Mouse (Mus musculus) ES-E14 (cell line): ENCODE results near the gene Ndel1. TPM values are rescaled to one million over a fixed set of nuclear protein-coding genes. Genes with fewer than 3 reads are reported as not detected.
"Not testable (repeated sequence)": the region's sequence is repeated elsewhere in the genome, so short reads cannot be mapped to it uniquely, and the experiment has no call there.

Experiments
- DNase-seq: peaks from one replicate; pipeline ENCODE4 v3.0.0-alpha.2; 2013; ENCODE audit warnings: low read depth, low spot score
- H3K27ac ChIP-seq: 2 replicates; pipeline ENCODE4 v1.5.1; 2012; ENCODE audit warnings: low read depth, mild to moderate bottlenecking, low read length, moderate library complexity, mixed read lengths; ENCODE audit not compliant: poor library complexity, insufficient read depth, severe bottlenecking
- H3K36me3 ChIP-seq: 2 replicates; pipeline ENCODE4 v1.6.1; 2012; ENCODE audit warnings: mild to moderate bottlenecking, low read length, moderate library complexity, mixed read lengths; ENCODE audit not compliant: control insufficient read depth, poor library complexity, insufficient read depth, severe bottlenecking
- H3K4me1 ChIP-seq, 2 experiments: fragments of 150-350 bp in 1 of 2; sonication (generic) in 1 of 2; 2 replicates each; pipeline ENCODE4 v1.6.1; 2012; ENCODE audit warnings: low read length in 2 of 2, mild to moderate bottlenecking in 1 of 2, mixed read lengths in 1 of 2; ENCODE audit not compliant: control insufficient read depth in 2 of 2, insufficient read depth in 2 of 2, poor library complexity in 1 of 2
- H3K4me3 ChIP-seq, 2 experiments: fragments of 150-350 bp in 1 of 2; sonication (generic) in 1 of 2; 2 replicates each; pipeline ENCODE4 v1.5.1; 2012; ENCODE audit warnings: low read length in 2 of 2, low read depth in 1 of 2, mild to moderate bottlenecking in 1 of 2, mixed read lengths in 1 of 2; ENCODE audit not compliant: insufficient read depth in 1 of 2, poor library complexity in 1 of 2, severe bottlenecking in 1 of 2
- H3K9ac ChIP-seq: 2 replicates; pipeline ENCODE4 v1.6.1; 2012; ENCODE audit warnings: low read depth, mild to moderate bottlenecking, low read length, mixed read lengths; ENCODE audit not compliant: poor library complexity, insufficient read depth, severe bottlenecking
- H3K9me3 ChIP-seq: fragments of 150-350 bp; sonication (generic); 2 replicates; pipeline ENCODE4 v1.6.1; 2012; ENCODE audit warnings: low read depth, mild to moderate bottlenecking, low read length; ENCODE audit not compliant: control insufficient read depth, insufficient read depth
- CHD2 ChIP-seq: IDR thresholded peaks from 2 replicates; pipeline ENCODE4 v1.6.1; 2014; ENCODE audit warnings: mild to moderate bottlenecking, low read depth, low read length, inconsistent platforms
- HCFC1 ChIP-seq: IDR thresholded peaks from 2 replicates; pipeline ENCODE4 v1.6.1; 2012; ENCODE audit warnings: low read length, inconsistent platforms, borderline replicate concordance; ENCODE audit not compliant: insufficient read depth
- MAFK ChIP-seq: IDR thresholded peaks from 2 replicates; pipeline ENCODE4 v1.6.1; 2014; ENCODE audit warnings: mild to moderate bottlenecking, low read depth, low read length, inconsistent platforms; ENCODE audit not compliant: insufficient read depth
- ZC3H11A ChIP-seq: IDR thresholded peaks from 2 replicates; pipeline ENCODE4 v1.6.1; 2012; ENCODE audit warnings: low read depth, mild to moderate bottlenecking, inconsistent platforms, low read length, borderline replicate concordance
- ZNF384 ChIP-seq: IDR thresholded peaks from 2 replicates; pipeline ENCODE4 v1.6.1; 2012; ENCODE audit warnings: low read depth, low read length, inconsistent platforms
- in situ Hi-C, 2 experiments: fragments of 600-800 bp; cut with MboI; formaldehyde crosslinking; loops; one replicate each; pipeline ENCODE4 v1.15.1; 2025; ENCODE audit warnings: low sequenced_read_pairs in 2 of 2, inconsistent platforms in 1 of 2; ENCODE audit not compliant: unreplicated experiment in 2 of 2
- total RNA-seq: library from RNA; depleted of rRNA; stranded (reverse); fragments of 300-350 nt; gene quantifications from 2 replicates; pipeline ENCODE4 v1.2.3, GENCODE M21; 2012

The Ndel1 gene
- total RNA-seq, 1 experiment, result 40.1 TPM

DNA sequence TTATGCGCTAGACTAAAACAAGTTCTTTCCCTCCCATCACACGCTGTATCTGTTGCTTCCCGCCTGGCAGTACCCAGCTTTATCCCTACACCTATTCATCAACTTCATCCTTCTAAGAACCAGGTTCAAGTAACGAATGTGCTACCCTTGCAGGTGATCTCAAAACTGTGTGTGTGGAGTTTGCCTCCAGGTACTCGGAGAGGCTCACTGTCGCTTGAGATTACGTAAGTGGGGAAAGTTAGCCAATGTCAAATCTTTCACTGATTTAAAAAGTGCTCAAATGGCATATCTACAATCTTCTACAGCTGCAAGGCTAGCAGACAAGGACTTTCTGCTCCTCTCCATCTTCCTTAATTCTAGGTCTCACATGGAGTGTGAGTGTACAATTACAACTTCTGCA is 20.8 kb downstream of the Ndel1 start:
- no peak overlapping the region for H3K4me3 ChIP-seq
- peaks cover 0 to 5% of the 10 kb centered on the region in 2 experiments; a peak in 1 of 4 replicates for H3K4me1 ChIP-seq
- no peaks in the 10 kb centered on the region for H3K9me3 ChIP-seq
- H3K9ac ChIP-seq, result no peak overlapping the region
- H3K27ac ChIP-seq, result no peak overlapping the region
- in situ Hi-C loops, result no loop called here
- no peaks in the 10 kb centered on the region for H3K36me3 ChIP-seq
- DNase-seq, result no peak
- TF ChIP-seq HCFC1 (no peak), CHD2 (no peak), ZC3H11A (no peak), MAFK (no peak), ZNF384 (no peak)

DNA sequence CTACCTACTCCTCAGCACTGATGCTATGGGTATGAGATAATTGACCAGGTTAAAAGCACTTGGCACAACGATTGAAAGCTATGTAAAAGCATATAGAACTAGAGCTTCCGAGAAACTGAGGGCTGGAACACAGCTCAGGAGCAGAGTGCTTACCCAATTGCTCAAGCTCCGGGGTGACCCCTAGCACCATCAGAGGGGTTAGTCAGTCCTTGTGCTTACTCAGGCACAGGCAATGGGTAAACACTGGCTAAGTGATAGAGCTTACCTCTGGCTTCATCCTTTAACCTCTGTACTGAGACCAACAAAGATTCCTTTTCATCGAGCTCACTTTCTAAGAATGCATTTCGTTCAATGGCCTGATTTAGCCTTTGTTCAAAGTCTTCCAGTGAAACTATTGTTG is 32.1 kb downstream of the Ndel1 start:
- H3K4me1 ChIP-seq, result no peaks in the 10 kb centered on the region
- DNase-seq, result no peak
- H3K27ac ChIP-seq, result no peak overlapping the region
- no peaks in the 10 kb centered on the region for H3K9me3 ChIP-seq
- no peak overlapping the region for H3K9ac ChIP-seq
- in situ Hi-C loops, result no loop called here
- no peak for TF ChIP-seq CHD2
- TF ChIP-seq ZNF384, result no peak
- TF ChIP-seq HCFC1, result no peak
- TF ChIP-seq ZC3H11A, result no peak
- TF ChIP-seq MAFK, result no peak
- peaks cover 13% of the 10 kb centered on the region for H3K36me3 ChIP-seq
- no peak overlapping the region for H3K4me3 ChIP-seq

DNA sequence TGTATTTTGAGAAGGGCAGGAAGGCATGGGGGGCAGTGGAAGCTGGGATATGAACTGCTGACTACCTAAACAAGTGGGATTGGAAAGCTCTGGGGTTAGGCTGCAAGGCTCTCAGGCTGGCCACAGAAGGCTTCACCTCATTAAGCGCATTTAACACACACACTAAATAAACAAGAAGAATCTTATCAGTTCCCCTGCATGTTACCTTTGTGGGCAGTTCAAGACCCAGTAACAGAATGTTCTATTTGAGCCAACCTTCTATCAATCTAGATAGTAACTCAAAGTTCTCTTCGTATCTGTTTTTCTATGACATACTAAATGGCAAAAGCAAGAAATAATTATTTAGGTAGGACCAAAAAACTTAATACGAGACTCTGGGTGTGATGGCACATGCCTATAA is 36.6 kb downstream of the Ndel1 start:
- TF ChIP-seq ZNF384, result no peak
- TF ChIP-seq HCFC1, result no peak
- no peak for TF ChIP-seq ZC3H11A

DNA sequence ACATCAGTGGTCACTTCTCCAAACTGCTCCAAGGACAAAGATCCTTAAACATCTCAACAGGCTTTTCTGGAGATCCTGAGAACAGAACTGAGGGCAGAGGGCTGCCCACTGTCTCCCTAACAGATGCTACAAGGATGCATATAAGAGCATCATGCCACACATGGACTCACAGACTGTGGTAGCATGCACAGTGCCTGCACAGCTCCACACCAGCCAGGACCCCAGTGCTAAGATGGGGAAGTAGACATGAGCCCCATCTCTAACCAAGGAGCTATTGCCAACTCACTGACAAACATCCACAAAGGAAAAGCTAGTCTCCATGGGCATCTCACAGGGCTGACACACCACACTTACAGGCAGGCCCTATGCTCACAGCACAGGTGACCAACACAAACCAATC is 38.1 kb downstream of the Ndel1 start:
- no peak for DNase-seq
- H3K9ac ChIP-seq, result no peak overlapping the region
- no peaks in the 10 kb centered on the region for H3K4me1 ChIP-seq
- H3K4me3 ChIP-seq, result no peak overlapping the region
- in situ Hi-C loops, result no loop called here
- no peak overlapping the region for H3K27ac ChIP-seq
- H3K9me3 ChIP-seq, result no peaks in the 10 kb centered on the region
- peaks cover 19% of the 10 kb centered on the region for H3K36me3 ChIP-seq
- TF ChIP-seq CHD2, result no peak
- TF ChIP-seq ZC3H11A, result no peak
- TF ChIP-seq MAFK, result no peak
- TF ChIP-seq ZNF384, result no peak
- no peak for TF ChIP-seq HCFC1

More for the DNA sequence above, 36.6 kb downstream of the Ndel1 start:
- Histone ChIP-seq H3K4me1 (no peaks in the 10 kb centered on the region), H3K9me3 (no peaks in the 10 kb centered on the region), H3K9ac (no peak overlapping the region), H3K4me3 (no peak overlapping the region), H3K36me3 (peaks cover 21% of the 10 kb centered on the region), H3K27ac (no peak overlapping the region)
- DNase-seq, result no peak
- in situ Hi-C loops, result no loop called here

- Histone ChIP-seq H3K27ac (no peak overlapping the region), H3K9me3 (no peaks in the 10 kb centered on the region), H3K4me1 (no peaks in the 10 kb centered on the region), H3K4me3 (no peak overlapping the region), H3K36me3 (peaks cover 22% of the 10 kb centered on the region), H3K9ac (no peak overlapping the region)
- in situ Hi-C loops, result no loop called here
- DNase-seq, result no peak
- no peak for TF ChIP-seq ZNF384
- TF ChIP-seq HCFC1, result no peak
- no peak for TF ChIP-seq MAFK
- TF ChIP-seq CHD2, result no peak
- no peak for TF ChIP-seq ZC3H11A
These were observed 38.9 kb downstream of the Ndel1 start for GRCm38 (mm10) chr11:68832793-68833192.

- H3K4me1 ChIP-seq, H3K4me3 ChIP-seq, H3K27ac ChIP-seq, in situ Hi-C loops, H3K9me3 ChIP-seq, DNase-seq, H3K9ac ChIP-seq: not testable (repeated sequence)
- H3K36me3 ChIP-seq, result peaks cover 24% of the 10 kb centered on the region
These were observed 40.1 kb downstream of the Ndel1 start for GRCm38 (mm10) chr11:68831580-68831979.
